Mouse (Mus musculus) intestine, embryonic 16.5 days (tissue): Measurements from ENCODE around the gene Lrp1. TPM values are rescaled to one million over a fixed set of nuclear protein-coding genes. Genes with fewer than 3 reads are reported as not detected.

ENCODE experiments used
- ATAC-seq: fragments of 200-750 bp; cut with Nextera tagmentation; 2 replicates; pipeline ENCODE4 v1.8.0; 2017; ENCODE audit warnings: moderate TSS enrichment, moderate library complexity
- H3K27ac ChIP-seq: fragments of 300-500 bp; sonication (generic); 2 replicates; pipeline ENCODE4 v1.5.1; 2014; ENCODE audit warnings: mild to moderate bottlenecking, low read length
- H3K27me3 ChIP-seq: fragments of 300-500 bp; sonication (generic); replicated peaks from 2 replicates; pipeline ENCODE4 v1.6.1; 2014; ENCODE audit warnings: low read length, control low read depth, mixed read lengths; ENCODE audit not compliant: control insufficient read depth, insufficient read depth
- H3K36me3 ChIP-seq: fragments of 300-500 bp; sonication (generic); 2 replicates; pipeline ENCODE4 v1.6.1; 2014; ENCODE audit warnings: low read length, control low read depth; ENCODE audit not compliant: control insufficient read depth, insufficient read depth
- H3K4me1 ChIP-seq: fragments of 300-500 bp; sonication (generic); 2 replicates; pipeline ENCODE4 v1.6.1; 2014; ENCODE audit warnings: low read length, control low read depth, mixed read lengths; ENCODE audit not compliant: control insufficient read depth, insufficient read depth
- H3K4me2 ChIP-seq: fragments of 300-500 bp; sonication (generic); 2 replicates; pipeline ENCODE4 v1.6.1; 2014; ENCODE audit warnings: low read depth, low read length, control low read depth
- H3K4me3 ChIP-seq: fragments of 300-500 bp; sonication (generic); 2 replicates; pipeline ENCODE4 v1.5.1; 2014; ENCODE audit warnings: mild to moderate bottlenecking, low read length
- H3K9ac ChIP-seq: fragments of 300-500 bp; sonication (generic); 2 replicates; pipeline ENCODE4 v1.6.1; 2014; ENCODE audit warnings: low read depth, low read length
- H3K9me3 ChIP-seq: fragments of 300-500 bp; sonication (generic); 2 replicates; pipeline ENCODE4 v1.6.1; 2016; ENCODE audit warnings: low read length, control low read depth; ENCODE audit not compliant: control insufficient read depth
- WGBS: fragments of 180-500 bp; shearing (Covaris S2); extraction: QIAGEN DNeasy Blood & Tissue Kit; methylation state at CpG from one replicate; pipeline ENCODE4 v1.1.7; 2014; 5-methylcytosine and 5-hydroxymethylcytosine counted together
- polyA plus RNA-seq: library from polyadenylated mRNA; unstranded; fragments of >200 nt; fragmentation: Nextera tagmentation; extraction: Ambion mirVana; gene quantifications from 2 replicates; pipeline ENCODE4 v1.2.1, GENCODE M21; 2015

Lrp1 gene
- polyA plus RNA-seq, 1 experiment from 2014 or later = 64.6 TPM

GRCm38 (mm10) chr10:127618173-127618572, 2.8 kb downstream of the Lrp1 start:
- peak overlapping the region; percentile 99 for H3K27ac ChIP-seq
- WGBS = 32% methylated on average over 6 of the region's 6 CpGs
- no peaks in the 10 kb centered on the region for H3K9me3 ChIP-seq
- peaks cover 65% of the 10 kb centered on the region for H3K4me1 ChIP-seq
- H3K4me3 ChIP-seq = peak overlapping the region; percentile 78; the same call in 1 of the 2 replicates
- peak overlapping the region; percentile 91 for H3K4me2 ChIP-seq
- ATAC-seq = no peak
- H3K27me3 ChIP-seq = no peaks in the 10 kb centered on the region
- peak overlapping the region; percentile 87; the same call in 1 of the 2 replicates for H3K9ac ChIP-seq
- H3K36me3 ChIP-seq = no peaks in the 10 kb centered on the region

GRCm38 (mm10) chr10:127617294-127617693, 3.7 kb downstream of the Lrp1 start:
- Histone ChIP-seq H3K4me1 (peaks cover 73% of the 10 kb centered on the region), H3K27me3 (no peaks in the 10 kb centered on the region), H3K9me3 (no peaks in the 10 kb centered on the region), H3K27ac (no peak overlapping the region), H3K9ac (peak overlapping the region; percentile 25; the same call in 1 of the 2 replicates), H3K4me3 (no peak overlapping the region), H3K4me2 (0 out of 2 replicates have a peak overlapping the region, but pooled peaks have one; percentile 6), H3K36me3 (peaks cover 3% of the 10 kb centered on the region; the same call in 1 of the 2 replicates)
- WGBS = 54% methylated on average over 4 of the region's 4 CpGs
- ATAC-seq = no peak

- no peak overlapping the region for H3K4me3 ChIP-seq
- H3K36me3 ChIP-seq = peaks cover 7% of the 10 kb centered on the region
- ATAC-seq = no peak
- 52% methylated on average over 7 of the region's 7 CpGs for WGBS
- H3K4me1 ChIP-seq = peaks cover 80% of the 10 kb centered on the region
- H3K27ac ChIP-seq = peak overlapping the region; percentile 86
- H3K4me2 ChIP-seq = no peak overlapping the region
- H3K9ac ChIP-seq = peak overlapping the region; percentile 40
- H3K9me3 ChIP-seq = no peaks in the 10 kb centered on the region
- H3K27me3 ChIP-seq = no peaks in the 10 kb centered on the region
Measured at GRCm38 (mm10) chr10:127616261-127616679, 4.7 kb downstream of the Lrp1 start.

- Histone ChIP-seq H3K9me3 (no peaks in the 10 kb centered on the region), H3K9ac (peak overlapping the region; percentile 40), H3K27ac (peak overlapping the region; percentile 86), H3K4me1 (peaks cover 80% of the 10 kb centered on the region), H3K36me3 (peaks cover 8% of the 10 kb centered on the region), H3K4me2 (no peak overlapping the region), H3K27me3 (no peaks in the 10 kb centered on the region), H3K4me3 (no peak overlapping the region)
- 61% methylated on average over 3 of the region's 3 CpGs for WGBS
- no peak for ATAC-seq
Measured at GRCm38 (mm10) chr10:127615591-127615990, 5.4 kb downstream of the Lrp1 start.

GRCm38 (mm10) chr10:127615034-127615374, 5.9 kb downstream of the Lrp1 start:
- Histone ChIP-seq H3K9ac (peak overlapping the region; percentile 40; the same call in 1 of the 2 replicates), H3K4me2 (peak overlapping the region; percentile 43; the same call in 1 of the 2 replicates), H3K27me3 (no peaks in the 10 kb centered on the region), H3K4me3 (no peak overlapping the region), H3K9me3 (no peaks in the 10 kb centered on the region), H3K36me3 (peaks cover 8% of the 10 kb centered on the region), H3K4me1 (peaks cover 80% of the 10 kb centered on the region), H3K27ac (peak overlapping the region; percentile 86)
- 27% methylated on average over 2 of the region's 2 CpGs for WGBS
- ATAC-seq = no peak

GRCm38 (mm10) chr10:127614236-127615033, 6.5 kb downstream of the Lrp1 start:
- no peak for ATAC-seq
- H3K9me3 ChIP-seq = no peaks in the 10 kb centered on the region
- WGBS = 42% methylated on average over 12 of the region's 12 CpGs
- peak overlapping the region; percentile 57 for H3K9ac ChIP-seq
- peak overlapping the region; percentile 13; the same call in 1 of the 2 replicates for H3K4me3 ChIP-seq
- peak overlapping the region; percentile 43 for H3K4me2 ChIP-seq
- H3K27ac ChIP-seq = peak overlapping the region; percentile 86
- H3K36me3 ChIP-seq = peaks cover 8% of the 10 kb centered on the region
- H3K4me1 ChIP-seq = peaks cover 80% of the 10 kb centered on the region
- H3K27me3 ChIP-seq = no peaks in the 10 kb centered on the region

GRCm38 (mm10) chr10:127612079-127612775, 8.7 kb downstream of the Lrp1 start:
- H3K36me3 ChIP-seq = peaks cover 8% of the 10 kb centered on the region
- WGBS = 73% methylated on average over 14 of the region's 14 CpGs
- H3K4me3 ChIP-seq = no peak overlapping the region
- H3K4me1 ChIP-seq = peaks cover 64% of the 10 kb centered on the region
- peak overlapping the region; percentile 11; the same call in 1 of the 2 replicates for H3K9ac ChIP-seq
- peak; percentile 59 for ATAC-seq
- no peaks in the 10 kb centered on the region for H3K27me3 ChIP-seq
- H3K27ac ChIP-seq = peak overlapping the region; percentile 26
- peak overlapping the region; percentile 18; the same call in 1 of the 2 replicates for H3K4me2 ChIP-seq
- H3K9me3 ChIP-seq = no peaks in the 10 kb centered on the region

- no peak overlapping the region for H3K4me2 ChIP-seq
- peaks cover 15% of the 10 kb centered on the region for H3K36me3 ChIP-seq
- no peaks in the 10 kb centered on the region for H3K9me3 ChIP-seq
- peak overlapping the region; percentile 63; the same call in 1 of the 2 replicates for H3K27ac ChIP-seq
- 0 out of 2 replicates have a peak overlapping the region, but pooled peaks have one; percentile 34 for H3K9ac ChIP-seq
- no peak for ATAC-seq
- no peaks in the 10 kb centered on the region for H3K27me3 ChIP-seq
- H3K4me1 ChIP-seq = peaks cover 56% of the 10 kb centered on the region
- 85% methylated on average over 9 of the region's 9 CpGs for WGBS
- no peak overlapping the region for H3K4me3 ChIP-seq
Measured at GRCm38 (mm10) chr10:127610066-127610415, 10.9 kb downstream of the Lrp1 start.

GRCm38 (mm10) chr10:127609415-127610065, 11.4 kb downstream of the Lrp1 start:
- ATAC-seq = peak; percentile 24; the same call in 1 of the 2 replicates
- peak overlapping the region; percentile 63 for H3K27ac ChIP-seq
- peaks cover 15% of the 10 kb centered on the region for H3K36me3 ChIP-seq
- no peak overlapping the region for H3K4me3 ChIP-seq
- H3K4me2 ChIP-seq = no peak overlapping the region
- no peaks in the 10 kb centered on the region for H3K9me3 ChIP-seq
- H3K27me3 ChIP-seq = no peaks in the 10 kb centered on the region
- 46% methylated on average over 9 of the region's 9 CpGs for WGBS
- 0 out of 2 replicates have a peak overlapping the region, but pooled peaks have one; percentile 34 for H3K9ac ChIP-seq
- H3K4me1 ChIP-seq = peaks cover 56% of the 10 kb centered on the region
